Mouse (Mus musculus) midbrain, embryonic 12.5 days (tissue): Measurements from ENCODE around the gene Gabrb3. TPM values are rescaled to one million over a fixed set of nuclear protein-coding genes. Genes with fewer than 3 reads are reported as not detected.

ENCODE experiments used
- ATAC-seq: fragments of 200-750 bp; cut with Nextera tagmentation; 2 replicates; pipeline ENCODE4 v1.8.0; 2017; ENCODE audit warnings: low read depth, moderate TSS enrichment, moderate library complexity; ENCODE audit not compliant: low FRiP score
- H3K27ac ChIP-seq: fragments of 300-500 bp; sonication (generic); replicated peaks from 2 replicates; pipeline ENCODE4 v1.5.1; 2016; ENCODE audit warnings: mild to moderate bottlenecking
- H3K27me3 ChIP-seq: fragments of 300-500 bp; sonication (generic); 2 replicates; pipeline ENCODE4 v1.6.1; 2016; ENCODE audit warnings: mild to moderate bottlenecking
- H3K36me3 ChIP-seq: fragments of 300-500 bp; sonication (generic); 2 replicates; pipeline ENCODE4 v1.6.1; 2016
- H3K4me1 ChIP-seq: fragments of 300-500 bp; sonication (generic); 2 replicates; pipeline ENCODE4 v1.6.1; 2016
- H3K4me2 ChIP-seq: fragments of 300-500 bp; sonication (generic); replicated peaks from 2 replicates; pipeline ENCODE4 v1.6.1; 2016; ENCODE audit warnings: mild to moderate bottlenecking, moderate library complexity
- H3K4me3 ChIP-seq: fragments of 300-500 bp; sonication (generic); 2 replicates; pipeline ENCODE4 v1.5.1; 2016; ENCODE audit warnings: mild to moderate bottlenecking
- H3K9ac ChIP-seq: fragments of 300-500 bp; sonication (generic); replicated peaks from 2 replicates; pipeline ENCODE4 v1.6.1; 2016; ENCODE audit warnings: mild to moderate bottlenecking, moderate library complexity
- H3K9me3 ChIP-seq: fragments of 300-500 bp; sonication (generic); 2 replicates; pipeline ENCODE4 v1.6.1; 2016; ENCODE audit warnings: mild to moderate bottlenecking
- WGBS: fragments of 180-500 bp; shearing (Covaris S2); methylation state at CpG from one replicate; pipeline ENCODE4 v1.1.7; 2016; 5-methylcytosine and 5-hydroxymethylcytosine counted together
- polyA plus RNA-seq: library from polyadenylated mRNA; unstranded; fragments of >200 nt; fragmentation: Nextera tagmentation; extraction: Ambion mirVana; gene quantifications from 2 replicates; pipeline ENCODE4 v1.2.1, GENCODE M21; 2016

The Gabrb3 gene
- polyA plus RNA-seq, 1 experiment from 2014 or later = 15.2 TPM

DNA sequence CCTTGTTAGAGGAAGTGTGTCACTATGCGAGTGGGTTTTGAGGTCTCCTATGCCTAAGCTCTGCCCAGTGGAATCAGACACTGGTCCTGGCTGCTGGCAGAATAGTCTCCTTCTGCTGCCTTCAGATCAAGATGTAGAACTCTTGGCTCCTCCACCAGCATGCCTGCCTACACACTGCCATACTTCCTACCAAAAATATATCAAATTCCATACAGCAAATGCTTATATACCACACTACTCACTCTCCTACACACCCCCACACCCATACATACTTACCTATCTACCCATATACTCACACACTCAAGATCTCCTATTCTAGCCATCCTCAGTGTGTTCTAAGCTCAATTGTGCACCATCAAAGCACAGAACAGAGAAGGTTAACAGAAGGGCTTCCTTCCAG, 51.8 kb downstream of the Gabrb3 start:
- no peaks in the 10 kb centered on the region for H3K36me3 ChIP-seq
- no peaks in the 10 kb centered on the region for H3K9me3 ChIP-seq
- H3K9ac ChIP-seq = no peak overlapping the region
- 93% methylated on average over 1 of the region's 1 CpGs for whole genome bisulfite sequencing
- H3K27me3 ChIP-seq = no peaks in the 10 kb centered on the region
- H3K4me3 ChIP-seq = no peak overlapping the region
- H3K27ac ChIP-seq = no peak overlapping the region
- no peak for ATAC-seq
- H3K4me1 ChIP-seq = no peaks in the 10 kb centered on the region
- H3K4me2 ChIP-seq = no peak overlapping the region

DNA sequence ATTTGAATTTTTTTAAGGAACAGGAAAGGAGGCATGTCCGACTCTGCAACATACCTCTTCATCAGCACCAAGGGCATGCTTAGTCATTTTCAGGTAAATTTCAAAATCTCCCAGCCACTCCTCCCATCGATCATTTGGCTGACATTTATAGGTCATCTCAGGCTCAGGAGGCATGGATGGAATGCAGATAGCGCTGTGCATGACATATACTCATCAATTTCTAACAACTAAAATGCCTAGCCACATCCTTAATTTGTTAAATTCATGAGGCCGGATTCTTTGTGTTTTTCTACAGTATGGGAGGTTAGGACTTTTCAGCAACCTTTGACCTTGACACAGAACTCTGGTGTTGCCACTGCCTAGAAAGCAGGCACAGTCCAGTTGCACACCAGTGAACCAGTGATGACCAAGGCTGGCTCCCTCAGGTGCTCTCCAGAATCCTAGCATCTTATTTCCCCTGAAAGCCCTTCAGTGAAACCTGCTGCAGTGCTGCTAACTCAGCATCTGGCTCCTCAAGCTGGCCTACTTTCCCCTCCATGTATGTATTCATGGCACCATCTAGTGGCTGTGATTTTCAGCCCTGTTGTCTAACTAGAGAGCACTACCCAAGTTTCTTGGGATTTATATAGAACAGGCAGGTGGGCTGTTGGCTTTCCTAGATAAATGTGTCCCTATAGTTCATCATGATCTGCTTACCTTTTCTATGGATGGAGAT, 54.5 kb downstream of the Gabrb3 start:
- no peaks in the 10 kb centered on the region for H3K4me1 ChIP-seq

DNA sequence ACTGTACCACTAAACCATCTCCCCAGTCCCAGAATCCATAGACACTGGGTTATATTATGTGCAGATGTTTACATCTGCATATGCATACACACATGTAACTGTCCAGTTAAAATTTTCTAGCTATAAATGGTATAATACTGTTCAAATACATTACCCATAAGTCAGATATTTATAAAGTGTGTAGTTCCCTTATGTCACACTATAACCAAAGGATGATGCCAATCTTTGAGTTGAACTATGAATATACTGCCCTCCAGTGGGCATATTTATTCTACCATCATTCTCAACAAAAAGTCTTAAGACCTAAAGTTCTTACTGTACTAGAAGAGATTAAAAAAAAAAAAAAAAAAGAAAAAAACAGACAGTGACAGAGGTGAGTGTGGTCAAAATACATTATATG, 63.4 kb downstream of the Gabrb3 start:
- no peak overlapping the region for H3K9ac ChIP-seq
- no peaks in the 10 kb centered on the region for H3K4me1 ChIP-seq
- no peak overlapping the region for H3K4me3 ChIP-seq
- no peaks in the 10 kb centered on the region for H3K9me3 ChIP-seq
- H3K36me3 ChIP-seq = no peaks in the 10 kb centered on the region
- no peak for ATAC-seq
- no peak overlapping the region for H3K27ac ChIP-seq
- H3K27me3 ChIP-seq = no peaks in the 10 kb centered on the region
- H3K4me2 ChIP-seq = no peak overlapping the region

More for the DNA sequence above, 54.5 kb downstream of the Gabrb3 start:
- H3K9ac ChIP-seq = no peak overlapping the region
- no peaks in the 10 kb centered on the region for H3K36me3 ChIP-seq
- H3K4me3 ChIP-seq = no peak overlapping the region
- 80% methylated on average over 4 of the region's 4 CpGs for WGBS
- H3K4me2 ChIP-seq = no peak overlapping the region
- H3K9me3 ChIP-seq = no peaks in the 10 kb centered on the region
- ATAC-seq = peak; percentile 62
- H3K27ac ChIP-seq = no peak overlapping the region
- no peaks in the 10 kb centered on the region for H3K27me3 ChIP-seq

DNA sequence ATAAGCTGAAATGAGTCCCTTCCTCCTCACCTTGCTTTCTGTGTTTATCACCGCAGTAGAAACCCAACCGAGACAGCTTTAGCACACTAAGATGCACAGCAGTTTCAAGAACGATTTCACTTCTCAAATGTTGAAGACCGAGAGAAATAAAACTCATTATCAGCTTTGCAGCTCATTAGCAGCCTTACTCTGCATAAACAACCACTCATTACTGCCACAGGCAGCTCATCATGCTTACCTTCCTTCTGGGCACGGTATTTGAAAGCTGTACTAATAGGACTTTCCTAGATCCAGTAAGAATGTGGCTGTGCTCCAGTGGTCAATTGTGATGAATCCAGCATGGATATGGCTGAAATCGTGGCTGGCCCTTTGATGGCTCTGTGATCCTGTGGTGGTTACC, 67.4 kb downstream of the Gabrb3 start:
- ATAC-seq = no peak
- H3K4me2 ChIP-seq = no peak overlapping the region
- WGBS = 84% methylated on average over 6 of the region's 6 CpGs
- H3K4me3 ChIP-seq = no peak overlapping the region
- H3K27me3 ChIP-seq = no peaks in the 10 kb centered on the region
- H3K9me3 ChIP-seq = no peaks in the 10 kb centered on the region
- H3K4me1 ChIP-seq = no peaks in the 10 kb centered on the region
- H3K36me3 ChIP-seq = no peaks in the 10 kb centered on the region
- no peak overlapping the region for H3K27ac ChIP-seq
- no peak overlapping the region for H3K9ac ChIP-seq

DNA sequence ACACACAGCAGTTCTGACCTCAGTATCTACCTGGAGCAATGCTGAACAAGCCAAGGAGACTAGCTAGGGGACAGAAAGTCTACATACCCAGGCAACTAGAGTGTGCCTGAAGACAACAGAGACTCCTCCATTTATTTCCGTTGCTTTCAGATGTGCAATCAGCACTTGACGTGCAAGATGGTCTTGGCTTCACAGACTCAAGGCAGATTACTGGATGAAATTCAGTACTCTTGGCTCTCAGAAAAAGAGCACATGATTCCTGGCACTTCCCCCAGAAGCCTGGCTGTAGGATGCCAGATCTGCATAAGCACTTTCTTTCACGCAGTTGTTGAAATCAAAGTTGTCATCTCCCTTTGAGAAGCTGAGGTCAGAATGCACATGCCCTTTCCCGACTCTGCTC, 72.3 kb downstream of the Gabrb3 start:
- Histone ChIP-seq H3K36me3 (no peaks in the 10 kb centered on the region), H3K9me3 (no peaks in the 10 kb centered on the region), H3K27ac (no peak overlapping the region), H3K27me3 (no peaks in the 10 kb centered on the region), H3K9ac (no peak overlapping the region), H3K4me2 (no peak overlapping the region), H3K4me3 (no peak overlapping the region), H3K4me1 (no peaks in the 10 kb centered on the region)
- no peak for ATAC-seq
- 71% methylated on average over 4 of the region's 4 CpGs for WGBS

DNA sequence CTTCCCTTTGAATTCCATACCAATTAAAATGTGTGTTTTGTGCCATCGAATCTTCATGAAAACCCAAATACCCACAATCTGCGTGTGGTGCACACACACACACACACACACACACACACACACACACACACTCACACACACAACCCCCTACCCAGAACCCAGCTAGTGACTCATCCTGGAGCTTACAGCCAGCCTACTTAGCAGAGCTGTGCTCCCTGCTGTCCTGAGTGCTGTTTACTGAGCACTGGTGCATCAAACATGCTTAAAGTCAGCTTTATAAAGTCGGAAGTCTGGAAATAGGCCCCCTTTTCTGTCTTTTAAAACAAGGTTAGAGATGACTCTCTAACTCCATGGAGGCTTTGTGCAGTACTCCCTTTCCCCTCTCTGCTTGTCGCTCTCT, 83.3 kb downstream of the Gabrb3 start:
- no peak overlapping the region for H3K4me2 ChIP-seq
- H3K4me1 ChIP-seq = no peaks in the 10 kb centered on the region
- no peak for ATAC-seq
- peaks cover 9% of the 10 kb centered on the region for H3K27me3 ChIP-seq
- H3K4me3 ChIP-seq = no peak overlapping the region
- WGBS = 71% methylated on average over 4 of the region's 4 CpGs
- H3K27ac ChIP-seq = no peak overlapping the region
- H3K36me3 ChIP-seq = no peaks in the 10 kb centered on the region
- no peaks in the 10 kb centered on the region for H3K9me3 ChIP-seq
- H3K9ac ChIP-seq = no peak overlapping the region

DNA sequence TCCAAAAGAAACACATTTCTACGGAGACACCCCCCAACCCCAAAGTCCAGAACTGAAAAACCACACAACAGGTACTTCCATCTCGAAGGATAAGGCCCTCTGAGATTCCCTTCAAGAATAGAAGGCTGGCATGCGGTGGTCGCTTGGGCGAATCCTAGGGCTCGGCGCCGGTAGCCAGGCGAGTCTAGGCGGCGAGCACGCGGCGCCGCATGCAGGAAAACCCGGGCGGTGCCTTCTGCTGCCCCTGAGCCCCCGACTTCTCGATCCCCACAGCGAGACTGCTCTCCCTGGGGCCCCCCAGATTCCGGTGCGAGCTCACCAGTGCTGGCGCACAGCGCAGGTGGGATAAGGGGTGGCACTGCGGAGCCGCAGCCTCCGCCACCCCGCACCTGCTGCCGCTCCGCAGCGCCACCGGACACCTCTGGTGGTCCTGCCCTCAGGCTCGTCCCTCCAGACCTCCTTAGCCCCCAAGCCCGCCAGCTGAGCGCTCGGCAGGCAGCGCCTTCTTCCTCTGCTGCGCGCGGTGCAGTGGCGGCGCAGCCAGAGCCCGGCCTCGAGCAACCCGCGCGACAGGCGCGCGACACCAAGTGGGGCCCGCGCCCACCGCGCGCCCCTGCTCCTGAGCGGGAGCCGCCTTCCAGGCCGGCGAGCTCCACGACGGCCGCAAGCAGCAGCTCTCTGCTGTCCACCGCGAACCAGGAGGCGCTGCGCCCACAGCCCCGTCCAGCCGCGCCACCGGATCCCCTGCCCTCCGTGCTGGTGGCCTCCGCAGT, 89.6 kb downstream of the Gabrb3 start:
- peak overlapping the region; percentile 77 for H3K4me2 ChIP-seq
- no peaks in the 10 kb centered on the region for H3K36me3 ChIP-seq
- H3K27ac ChIP-seq = no peak overlapping the region
- H3K9me3 ChIP-seq = no peaks in the 10 kb centered on the region
- H3K27me3 ChIP-seq = peaks cover 46% of the 10 kb centered on the region
- H3K4me3 ChIP-seq = peak overlapping the region; percentile 45
- peak; percentile 68 for ATAC-seq
- peaks cover 12% of the 10 kb centered on the region for H3K4me1 ChIP-seq
- H3K9ac ChIP-seq = 0 out of 2 replicates have a peak overlapping the region, but pooled peaks have one; percentile 32
- WGBS = under 1% methylated on average over 70 of the region's 72 CpGs

DNA sequence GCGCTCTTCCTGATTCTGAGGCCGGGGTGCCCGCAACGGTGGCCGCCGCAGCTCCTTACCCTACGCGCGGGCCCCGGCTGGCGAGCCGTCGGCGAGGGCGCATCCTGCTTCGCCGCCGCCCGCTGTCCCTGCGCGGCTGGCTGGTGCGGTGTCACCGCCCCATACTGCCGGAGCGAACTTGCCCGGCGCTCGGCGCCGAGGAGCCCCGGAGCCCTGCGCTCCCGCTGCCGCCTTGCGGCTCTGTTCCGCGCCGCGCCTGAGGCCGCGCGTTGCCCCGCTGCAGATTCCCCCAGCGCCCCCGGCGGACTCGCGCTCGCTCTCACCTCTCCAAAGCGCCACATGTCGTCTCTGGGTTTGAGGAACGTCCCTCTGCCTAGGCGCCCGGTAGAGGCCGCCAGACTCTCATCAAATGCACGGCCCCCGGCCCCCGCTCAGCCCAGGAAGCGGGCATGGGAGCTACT, 90.2 kb downstream of the Gabrb3 start, which contains the start of gene Gabra5:
Gene Gabra5, minus strand, starts transcription at position 379 of the 461 bp plus-strand sequence.
- H3K4me1 ChIP-seq = peaks cover 12% of the 10 kb centered on the region
- peaks cover 46% of the 10 kb centered on the region for H3K27me3 ChIP-seq
- 0 out of 2 replicates have a peak within 1 kb of the TSS, but pooled peaks have one; percentile 32 for H3K9ac ChIP-seq
- under 1% methylated on average over 52 of the region's 59 CpGs for WGBS
- no peak within 1 kb of the TSS for H3K27ac ChIP-seq
- peak within 1 kb of the TSS; percentile 77 for H3K4me2 ChIP-seq
- peak within 1 kb of the TSS; percentile 45 for H3K4me3 ChIP-seq
- H3K9me3 ChIP-seq = no peaks in the 10 kb centered on the region
- no peaks in the 10 kb centered on the region for H3K36me3 ChIP-seq
- ATAC-seq = peak; percentile 82

DNA sequence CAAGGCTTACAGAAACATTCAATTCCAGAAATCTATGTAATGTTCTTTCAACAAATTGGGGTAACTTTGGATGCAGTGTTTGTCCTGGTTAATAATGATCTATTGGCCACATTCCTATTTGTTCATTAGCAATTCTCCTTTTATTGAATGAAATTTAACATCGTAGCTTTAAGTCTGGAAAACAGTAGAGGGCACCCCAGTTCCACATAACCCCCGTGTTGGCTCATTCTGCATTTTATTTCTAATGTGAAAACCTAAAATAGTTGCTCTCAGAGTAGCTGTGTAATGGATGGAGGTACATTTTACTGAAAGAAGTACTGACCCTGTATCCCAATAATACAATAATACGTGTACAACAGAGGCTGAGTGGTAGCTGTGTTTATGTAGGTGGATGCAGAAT, 93.5 kb downstream of the Gabrb3 start:
- Histone ChIP-seq H3K27me3 (peaks cover 35% of the 10 kb centered on the region), H3K9me3 (no peaks in the 10 kb centered on the region), H3K27ac (no peak overlapping the region), H3K9ac (no peak overlapping the region), H3K36me3 (no peaks in the 10 kb centered on the region), H3K4me1 (peaks cover 12% of the 10 kb centered on the region), H3K4me3 (no peak overlapping the region), H3K4me2 (no peak overlapping the region)
- WGBS = 36% methylated on average over 3 of the region's 3 CpGs
- no peak for ATAC-seq

DNA sequence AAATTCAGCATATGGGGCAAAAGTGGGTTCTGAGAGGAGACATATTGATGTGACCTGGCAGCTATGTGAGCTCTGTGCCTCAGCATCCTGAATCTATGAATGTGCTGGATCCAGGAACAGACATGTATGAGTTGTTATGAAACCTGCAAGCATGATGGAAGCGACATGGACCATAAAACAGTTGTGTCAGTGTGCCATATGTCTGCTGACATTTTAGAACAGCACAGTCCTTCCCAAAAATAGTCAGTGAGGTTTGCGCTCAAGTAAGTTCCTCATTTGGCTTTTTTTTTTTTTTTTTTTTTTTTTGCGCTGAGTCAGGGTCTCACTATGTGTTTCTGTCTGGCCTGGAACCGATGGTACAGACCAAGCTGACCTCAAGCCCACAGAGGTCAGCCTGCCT, 110.0 kb downstream of the Gabrb3 start:
- H3K9ac ChIP-seq = no peak overlapping the region
- H3K27me3 ChIP-seq = no peaks in the 10 kb centered on the region
- ATAC-seq = no peak
- H3K36me3 ChIP-seq = no peaks in the 10 kb centered on the region
- WGBS = 88% methylated on average over 4 of the region's 4 CpGs
- no peaks in the 10 kb centered on the region for H3K4me1 ChIP-seq
- no peak overlapping the region for H3K27ac ChIP-seq
- H3K4me3 ChIP-seq = no peak overlapping the region
- H3K4me2 ChIP-seq = no peak overlapping the region
- no peaks in the 10 kb centered on the region for H3K9me3 ChIP-seq

DNA sequence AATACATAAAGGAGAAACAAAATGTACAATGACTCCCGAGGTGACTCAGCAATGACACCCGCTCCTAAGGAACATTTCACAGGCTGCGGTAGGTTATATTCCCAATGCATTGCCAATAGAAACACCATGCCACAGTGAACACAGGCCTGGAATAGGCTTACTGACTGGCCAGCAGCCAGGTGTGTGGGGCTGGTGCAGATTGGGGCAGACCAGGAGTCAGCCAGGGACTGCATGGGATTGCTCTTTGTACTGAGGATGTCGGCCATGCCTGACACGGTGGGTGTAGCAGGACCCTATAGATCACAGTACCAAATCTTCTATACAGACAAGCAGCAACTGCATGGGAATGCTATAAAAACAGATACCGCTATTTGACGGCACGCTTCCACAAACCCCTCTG, 110.5 kb downstream of the Gabrb3 start:
- Histone ChIP-seq H3K36me3 (no peaks in the 10 kb centered on the region), H3K27me3 (no peaks in the 10 kb centered on the region), H3K27ac (no peak overlapping the region), H3K9me3 (no peaks in the 10 kb centered on the region), H3K4me3 (no peak overlapping the region), H3K4me1 (no peaks in the 10 kb centered on the region), H3K9ac (no peak overlapping the region), H3K4me2 (no peak overlapping the region)
- ATAC-seq = no peak
- WGBS = 88% methylated on average over 8 of the region's 8 CpGs

DNA sequence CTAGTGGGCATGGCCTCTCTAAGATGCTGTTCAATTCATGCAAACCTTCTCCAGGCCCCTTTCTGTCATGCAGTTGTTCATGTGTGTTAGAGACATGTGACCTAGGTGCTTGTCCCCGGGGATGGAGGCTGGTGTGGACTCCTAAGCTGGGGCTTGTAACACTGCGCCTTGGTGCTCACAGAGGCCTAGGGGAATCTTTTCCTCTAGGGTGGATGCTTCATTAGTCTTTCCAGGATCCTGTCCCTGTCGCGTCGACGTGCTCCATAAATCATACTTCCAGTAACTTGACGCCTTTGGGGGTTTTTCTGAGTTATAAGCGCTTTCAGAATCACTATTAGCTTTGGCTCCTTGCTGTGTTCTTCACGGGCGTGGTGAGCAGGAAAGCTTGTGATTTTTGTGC, 113.2 kb downstream of the Gabrb3 start:
- Histone ChIP-seq H3K9me3 (no peaks in the 10 kb centered on the region), H3K27ac (no peak overlapping the region), H3K4me1 (no peaks in the 10 kb centered on the region), H3K9ac (no peak overlapping the region), H3K36me3 (no peaks in the 10 kb centered on the region), H3K4me3 (no peak overlapping the region), H3K27me3 (no peaks in the 10 kb centered on the region), H3K4me2 (no peak overlapping the region)
- ATAC-seq = no peak
- WGBS = 87% methylated on average over 10 of the region's 10 CpGs
